Mouse (Mus musculus): ENCODE data around the gene Me3.

DNA sequence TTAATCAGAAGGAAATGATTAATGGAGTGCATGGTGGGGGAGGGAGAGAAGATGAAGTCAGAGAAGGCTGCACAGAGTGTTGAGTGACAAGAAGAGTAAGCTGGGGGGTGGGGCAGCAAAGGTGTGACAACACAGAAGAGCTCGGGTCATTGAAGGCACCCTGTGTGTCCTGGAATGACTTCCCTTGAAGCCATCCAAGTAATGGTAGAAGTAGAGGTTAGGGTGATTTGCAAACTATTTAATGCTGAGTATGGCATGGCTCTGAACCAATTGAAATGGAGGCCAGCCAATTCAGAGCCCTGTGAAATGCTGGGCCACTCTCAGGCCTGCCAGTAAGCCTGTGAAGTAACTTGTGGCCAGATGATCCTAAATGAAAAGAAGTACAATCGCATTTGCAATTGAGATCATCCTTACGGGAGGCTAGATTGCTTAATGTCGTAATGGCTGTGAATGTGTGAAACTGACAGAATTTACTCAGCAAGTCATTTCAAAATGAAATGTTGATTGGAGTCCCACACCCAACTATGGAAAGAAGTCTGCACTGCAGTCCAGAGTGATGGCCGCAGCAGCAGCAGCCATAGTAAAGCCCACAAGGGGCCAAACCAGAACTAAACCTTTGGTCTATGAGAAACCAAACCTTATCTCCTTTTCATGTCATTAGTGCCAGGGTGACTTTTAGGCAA, 67.6 kb downstream of the Me3 start:
- TF ChIP-seq POLR2A (IDR thresholded peaks at IDR 0.05; ENCODE audit: low read depth, low read length) (no peak), CTCF (IDR thresholded peaks at IDR 0.05; ENCODE audit: extremely low read depth, insufficient read depth, insufficient read length, insufficient replicate concordance) (no peak)
